Mouse (Mus musculus): ENCODE measurements around the gene Tprg. TPM values are rescaled to one million over a fixed set of nuclear protein-coding genes. Genes with fewer than 3 reads are reported as not detected.
A peak's percentile ranks its signal among the peaks of the same experiment; 100 is the strongest.

Tprg gene
- total and polyA plus RNA-seq, 2 experiments from 2014 or later, result 0.16 TPM; not detected in 1

GRCm38 (mm10) chr16:25411307-25411706 is 124.7 kb downstream of the Tprg start:
- ATAC-seq (ENCODE audit: low FRiP score), result no peak
- WGBS, result 77% methylated on average over 3 of the region's 3 CpGs
- Histone ChIP-seq H3K27ac (ENCODE audit: low read depth, low read length) (no peak overlapping the region), H3K4me1 (ENCODE audit: insufficient read depth, low read length) (peaks cover 3% of the 10 kb centered on the region; the same call in 1 of the 2 replicates), H3K27me3 (ENCODE audit: insufficient read depth, low read length) (no peaks in the 10 kb centered on the region), H3K9ac (replicated peaks; ENCODE audit: low read length, poor library complexity, severe bottlenecking) (no peak overlapping the region), H3K9me3 (ENCODE audit: low read length) (no peaks in the 10 kb centered on the region), H3K36me3 (ENCODE audit: insufficient read depth, low read length) (no peaks in the 10 kb centered on the region), H3K4me2 (ENCODE audit: low read depth, low read length, poor library complexity, severe bottlenecking) (no peak overlapping the region), H3K4me3 (ENCODE audit: low read depth, low read length) (no peak overlapping the region)
- DNase-seq (ENCODE audit: low spot score), result no peak
- no peak for TF ChIP-seq CTCF (IDR thresholded peaks at IDR 0.05)

GRCm38 (mm10) chr16:25413885-25414284 is 127.3 kb downstream of the Tprg start:
- Histone ChIP-seq H3K36me3 (ENCODE audit: insufficient read depth, low read length) (no peaks in the 10 kb centered on the region), H3K9me3 (ENCODE audit: low read length) (no peaks in the 10 kb centered on the region), H3K27ac (ENCODE audit: low read depth, low read length) (no peak overlapping the region), H3K4me1 (ENCODE audit: insufficient read depth, low read length) (no peaks in the 10 kb centered on the region), H3K9ac (replicated peaks; ENCODE audit: low read length, poor library complexity, severe bottlenecking) (no peak overlapping the region), H3K4me2 (ENCODE audit: low read depth, low read length, poor library complexity, severe bottlenecking) (no peak overlapping the region), H3K4me3 (ENCODE audit: low read depth, low read length) (no peak overlapping the region), H3K27me3 (ENCODE audit: insufficient read depth, low read length) (no peaks in the 10 kb centered on the region)
- WGBS, result 63% methylated on average over 1 of the region's 1 CpGs
- ATAC-seq (ENCODE audit: low FRiP score) (no peak), DNase-seq (ENCODE audit: low spot score) (no peak)
- no peak for TF ChIP-seq CTCF (IDR thresholded peaks at IDR 0.05)

- ATAC-seq (ENCODE audit: low FRiP score) (no peak), DNase-seq (ENCODE audit: low spot score) (no peak)
- no peak overlapping the region for H3K27ac ChIP-seq (ENCODE audit: low read depth, low read length)
- H3K4me2 ChIP-seq (ENCODE audit: low read depth, low read length, poor library complexity, severe bottlenecking), result no peak overlapping the region
- no peak overlapping the region for H3K4me3 ChIP-seq (ENCODE audit: low read depth, low read length)
- TF ChIP-seq CTCF (IDR thresholded peaks at IDR 0.05), result no peak
- H3K9ac ChIP-seq (replicated peaks; ENCODE audit: low read length, poor library complexity, severe bottlenecking), result no peak overlapping the region
- no peaks in the 10 kb centered on the region for H3K9me3 ChIP-seq (ENCODE audit: low read length)
- H3K27me3 ChIP-seq (ENCODE audit: insufficient read depth, low read length), result no peaks in the 10 kb centered on the region
- H3K36me3 ChIP-seq (ENCODE audit: insufficient read depth, low read length), result no peaks in the 10 kb centered on the region
- no peaks in the 10 kb centered on the region for H3K4me1 ChIP-seq (ENCODE audit: insufficient read depth, low read length)
Observed at GRCm38 (mm10) chr16:25415186-25415585, 128.6 kb downstream of the Tprg start.

GRCm38 (mm10) chr16:25417875-25418630 is 131.4 kb downstream of the Tprg start:
- Histone ChIP-seq H3K9me3 (ENCODE audit: low read length) (no peaks in the 10 kb centered on the region), H3K4me3 (ENCODE audit: low read depth, low read length) (no peak overlapping the region), H3K27ac (ENCODE audit: low read depth, low read length) (no peak overlapping the region), H3K4me2 (ENCODE audit: low read depth, low read length, poor library complexity, severe bottlenecking) (no peak overlapping the region), H3K36me3 (ENCODE audit: insufficient read depth, low read length) (no peaks in the 10 kb centered on the region), H3K4me1 (ENCODE audit: insufficient read depth, low read length) (no peaks in the 10 kb centered on the region), H3K27me3 (ENCODE audit: insufficient read depth, low read length) (no peaks in the 10 kb centered on the region), H3K9ac (replicated peaks; ENCODE audit: low read length, poor library complexity, severe bottlenecking) (no peak overlapping the region)
- ATAC-seq (ENCODE audit: low FRiP score) (no peak), DNase-seq (ENCODE audit: low spot score) (no peak)
- no peak for TF ChIP-seq CTCF (IDR thresholded peaks at IDR 0.05)
- WGBS, result 51% methylated on average over 11 of the region's 11 CpGs

- ATAC-seq (ENCODE audit: low FRiP score) (no peak), DNase-seq (ENCODE audit: low spot score) (no peak)
- Histone ChIP-seq H3K36me3 (ENCODE audit: insufficient read depth, low read length) (no peaks in the 10 kb centered on the region), H3K27ac (ENCODE audit: low read depth, low read length) (no peak overlapping the region), H3K4me2 (ENCODE audit: low read depth, low read length, poor library complexity, severe bottlenecking) (no peak overlapping the region), H3K4me1 (ENCODE audit: insufficient read depth, low read length) (no peaks in the 10 kb centered on the region), H3K9me3 (ENCODE audit: low read length) (no peaks in the 10 kb centered on the region), H3K27me3 (ENCODE audit: insufficient read depth, low read length) (no peaks in the 10 kb centered on the region), H3K9ac (replicated peaks; ENCODE audit: low read length, poor library complexity, severe bottlenecking) (no peak overlapping the region), H3K4me3 (ENCODE audit: low read depth, low read length) (no peak overlapping the region)
- 56% methylated on average over 4 of the region's 4 CpGs for WGBS
- TF ChIP-seq CTCF (IDR thresholded peaks at IDR 0.05), result peak; percentile 13; the same call in 1 of the 2 replicates
Observed at GRCm38 (mm10) chr16:25422997-25423396, 136.4 kb downstream of the Tprg start.

GRCm38 (mm10) chr16:25424001-25424400 is 137.4 kb downstream of the Tprg start:
- H3K27me3 ChIP-seq (ENCODE audit: insufficient read depth, low read length), result no peaks in the 10 kb centered on the region
- 90% methylated on average over 4 of the region's 4 CpGs for WGBS
- no peak overlapping the region for H3K4me3 ChIP-seq (ENCODE audit: low read depth, low read length)
- no peak overlapping the region for H3K27ac ChIP-seq (ENCODE audit: low read depth, low read length)
- no peaks in the 10 kb centered on the region for H3K36me3 ChIP-seq (ENCODE audit: insufficient read depth, low read length)
- no peaks in the 10 kb centered on the region for H3K4me1 ChIP-seq (ENCODE audit: insufficient read depth, low read length)
- ATAC-seq (ENCODE audit: low FRiP score) (no peak), DNase-seq (ENCODE audit: low spot score) (no peak)
- no peak overlapping the region for H3K9ac ChIP-seq (replicated peaks; ENCODE audit: low read length, poor library complexity, severe bottlenecking)
- no peak overlapping the region for H3K4me2 ChIP-seq (ENCODE audit: low read depth, low read length, poor library complexity, severe bottlenecking)
- no peak for TF ChIP-seq CTCF (IDR thresholded peaks at IDR 0.05)
- no peaks in the 10 kb centered on the region for H3K9me3 ChIP-seq (ENCODE audit: low read length)
